Mouse (Mus musculus) yolk sac, embryonic 10.5 days (tissue): ENCODE data around the gene P3h4.
A peak's percentile ranks its signal among the peaks of the same experiment; 100 is the strongest.

ENCODE experiments used
- DNase-seq: peaks from one replicate; pipeline ENCODE4 v3.0.0-alpha.2; 2017; ENCODE audit warnings: low spot score

P3h4 gene

GRCm38 (mm10) chr11:100414021-100414913, at the start of gene P3h4:
Gene P3h4 (minus strand): TSS chr11:100414836.
- DNase-seq = peak; percentile 90

- no peak for DNase-seq
These were observed 48.1 kb upstream of the P3h4 start for GRCm38 (mm10) chr11:100462699-100463098.

- DNase-seq = no peak
These were observed 43.1 kb upstream of the P3h4 start for GRCm38 (mm10) chr11:100457711-100458110.

GRCm38 (mm10) chr11:100457247-100457646, 42.6 kb upstream of the P3h4 start:
- no peak for DNase-seq

- DNase-seq = no peak
These were observed 28.0 kb upstream of the P3h4 start for GRCm38 (mm10) chr11:100442625-100443024.

GRCm38 (mm10) chr11:100441797-100442196, 27.2 kb upstream of the P3h4 start, which contains the start of the genes Nt5c3b and Klhl10:
Gene Nt5c3b (minus strand): TSS chr11:100441808.
Gene Klhl10 (plus strand): TSS chr11:100441917.
- DNase-seq = no peak

GRCm38 (mm10) chr11:100440691-100441522, 26.3 kb upstream of the P3h4 start:
- DNase-seq = peak; percentile 76

- DNase-seq = no peak
These were observed 23.3 kb upstream of the P3h4 start for GRCm38 (mm10) chr11:100437901-100438300.

GRCm38 (mm10) chr11:100435678-100436246, 21.1 kb upstream of the P3h4 start:
- no peak for DNase-seq

GRCm38 (mm10) chr11:100432002-100432401, 17.4 kb upstream of the P3h4 start:
- DNase-seq = peak; percentile 79

GRCm38 (mm10) chr11:100430052-100430451, 15.4 kb upstream of the P3h4 start:
- DNase-seq = no peak

- DNase-seq = no peak
These were observed 14.1 kb upstream of the P3h4 start for GRCm38 (mm10) chr11:100428612-100429199.

- no peak for DNase-seq
These were observed 12.2 kb upstream of the P3h4 start for GRCm38 (mm10) chr11:100426820-100427219.

GRCm38 (mm10) chr11:100425851-100426250, 11.2 kb upstream of the P3h4 start:
- peak; percentile 80 for DNase-seq

- DNase-seq = no peak
These were observed 9.2 kb upstream of the P3h4 start for GRCm38 (mm10) chr11:100423836-100424235.

- DNase-seq = no peak
These were observed 6.9 kb upstream of the P3h4 start for GRCm38 (mm10) chr11:100421537-100421936.

GRCm38 (mm10) chr11:100414914-100415822, 532 bp upstream of the P3h4 start, which contains the start of gene Fkbp10:
Gene Fkbp10 (plus strand): TSS chr11:100415697.
- peak; percentile 81 for DNase-seq

- no peak for DNase-seq
These were observed 1.1 kb downstream of the P3h4 start for GRCm38 (mm10) chr11:100413541-100413940.

- peak; percentile 51 for DNase-seq
These were observed 2.9 kb downstream of the P3h4 start for GRCm38 (mm10) chr11:100411736-100412135.

- no peak for DNase-seq
These were observed 5.0 kb downstream of the P3h4 start for GRCm38 (mm10) chr11:100409686-100410085.
